Mouse (Mus musculus) heart, adult 2 months (tissue): Measurements from ENCODE around the gene Serpina12. TPM values are rescaled to one million over a fixed set of nuclear protein-coding genes. Genes with fewer than 3 reads are reported as not detected.

ENCODE experiments used
- DNase-seq, 2 experiments: peaks; one replicate each; pipeline ENCODE4 v3.0.0; 2021
- H3K27ac ChIP-seq: fragments of 200-600 bp; 2 replicates; pipeline ENCODE4 v1.8.1; 2022
- H3K27me3 ChIP-seq: fragments of 200-500 bp; 2 replicates; pipeline ENCODE4 v1.6.1; 2012; ENCODE audit warnings: mild to moderate bottlenecking, low read length, inconsistent platforms, mixed read lengths; ENCODE audit not compliant: control insufficient read depth, insufficient read depth
- H3K36me3 ChIP-seq: fragments of 200-500 bp; 2 replicates; pipeline ENCODE4 v1.6.1; 2012; ENCODE audit warnings: low read length, inconsistent platforms; ENCODE audit not compliant: control insufficient read depth, insufficient read depth
- H3K4me1 ChIP-seq: fragments of 200-500 bp; 2 replicates; pipeline ENCODE4 v1.6.1; 2011; ENCODE audit warnings: low read length; ENCODE audit not compliant: control insufficient read depth, insufficient read depth
- H3K4me3 ChIP-seq: fragments of 200-600 bp; 2 replicates; pipeline ENCODE4 v1.8.1; 2022
- H3K79me2 ChIP-seq: fragments of 200-500 bp; replicated peaks from 2 replicates; pipeline ENCODE4 v1.6.1; 2012; ENCODE audit warnings: mild to moderate bottlenecking, inconsistent platforms, low read length, moderate library complexity, mixed read lengths; ENCODE audit not compliant: control insufficient read depth, insufficient read depth
- H3K9ac ChIP-seq: fragments of 200-500 bp; 2 replicates; pipeline ENCODE4 v1.6.1; 2012; ENCODE audit warnings: low read depth, mild to moderate bottlenecking, control low read depth, inconsistent platforms, low read length, mixed read lengths
- CTCF ChIP-seq: fragments of 200-600 bp; IDR thresholded peaks from 2 replicates; pipeline ENCODE4 v1.8.1; 2022; ENCODE audit warnings: antibody characterized with exemption, mild to moderate bottlenecking, moderate library complexity
- EP300 ChIP-seq: fragments of 200-500 bp; IDR thresholded peaks from 2 replicates; pipeline ENCODE4 v1.6.1; 2011; ENCODE audit warnings: low read depth, low read length, control low read depth; ENCODE audit not compliant: insufficient read depth
- POLR2A ChIP-seq: fragments of 200-500 bp; IDR thresholded peaks from 2 replicates; pipeline ENCODE4 v1.6.1; 2011; ENCODE audit warnings: mild to moderate bottlenecking, low read depth, low read length, control low read depth; ENCODE audit not compliant: insufficient read depth
- WGBS: fragments of 180-500 bp; shearing (Covaris S2); methylation state at CpG from one replicate; pipeline ENCODE4 v1.1.7; 2018; 5-methylcytosine and 5-hydroxymethylcytosine counted together
- intact Hi-C: fragments of 180-260 bp; cut with DNase I; formaldehyde crosslinking; loops from one replicate; pipeline ENCODE4 v1.15.1; 2025
- long read RNA-seq: library from polyadenylated mRNA; stranded (forward); transcript quantifications from one replicate; pipeline ENCODE4 v2.0.0, GENCODE M21; 2021
- polyA plus RNA-seq: library from polyadenylated mRNA; depleted of rRNA; stranded (reverse); fragments of >200 nt; gene quantifications from 2 replicates; pipeline ENCODE4 v1.2.3, GENCODE M21; 2012; rRNA removed
- total RNA-seq, 2 experiments: library from RNA; stranded (reverse); gene quantifications; 2 replicates each; pipeline ENCODE4 v1.2.3; 2021

The Serpina12 gene
- total RNA-seq (not detected), polyA plus RNA-seq (not detected in 2 replicates)
- long read RNA-seq: 0 reads

DNA sequence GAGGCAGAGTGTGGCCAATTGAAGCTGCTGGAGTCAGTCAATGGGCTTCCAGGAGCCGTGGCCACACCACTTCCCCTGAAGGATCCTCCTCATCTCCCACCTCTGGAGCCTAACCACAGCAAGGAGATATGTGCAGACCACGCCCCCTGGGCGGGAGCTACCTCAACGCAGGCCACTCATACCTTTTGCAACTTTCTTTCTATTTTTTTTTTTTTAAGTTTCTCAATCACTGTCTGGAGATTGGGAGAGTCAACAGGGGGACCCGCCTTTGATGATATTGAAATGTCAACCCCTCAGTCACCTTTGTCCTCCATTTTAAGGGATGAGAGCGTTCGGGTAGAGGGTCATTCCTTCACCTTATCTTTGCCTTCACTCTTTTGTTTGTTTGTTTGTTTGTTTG lies at the start of gene Serpina12:
Gene Serpina12, minus strand, starts transcription at position 101 of the 400 bp plus-strand sequence.
- no peaks in the 10 kb centered on the region for H3K27me3 ChIP-seq
- DNase-seq: no peak
- H3K79me2 ChIP-seq: no peaks in the 10 kb centered on the region
- TF ChIP-seq CTCF (no peak), EP300 (no peak), POLR2A (no peak)
- H3K27ac ChIP-seq: no peak within 1 kb of the TSS
- H3K36me3 ChIP-seq: no peaks in the 10 kb centered on the region
- whole genome bisulfite sequencing: 85% methylated on average over 7 of the region's 7 CpGs
- intact Hi-C loops: no loop called here
- H3K9ac ChIP-seq: no peak within 1 kb of the TSS
- H3K4me1 ChIP-seq: peaks cover 2% of the 10 kb centered on the region; the same call in 1 of the 2 replicates
- no peak within 1 kb of the TSS for H3K4me3 ChIP-seq

DNA sequence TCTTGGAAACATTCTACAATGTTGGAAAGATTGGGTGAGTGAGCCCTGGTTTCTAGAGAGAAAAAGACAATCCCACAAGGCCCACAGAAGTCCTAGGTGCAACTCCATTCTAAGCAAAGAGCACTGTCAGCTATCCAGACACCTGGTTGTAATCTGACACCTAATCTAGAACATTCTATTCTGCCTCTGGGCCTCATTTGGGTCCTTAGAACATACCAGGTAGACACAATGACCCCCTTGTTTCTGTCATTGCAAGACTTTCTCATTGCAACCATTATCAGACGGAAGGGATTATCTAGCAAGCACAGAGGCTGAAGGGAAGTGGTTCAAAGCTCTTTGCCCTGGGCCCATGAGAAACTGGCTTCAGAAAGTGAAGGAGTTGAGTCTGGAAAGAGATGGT lies 47.1 kb upstream of the Serpina12 start:
- Histone ChIP-seq H3K27ac (no peak overlapping the region), H3K4me3 (no peak overlapping the region), H3K79me2 (no peaks in the 10 kb centered on the region), H3K27me3 (no peaks in the 10 kb centered on the region), H3K4me1 (no peaks in the 10 kb centered on the region), H3K9ac (no peak overlapping the region), H3K36me3 (no peaks in the 10 kb centered on the region)
- TF ChIP-seq EP300 (no peak), POLR2A (no peak), CTCF (no peak)
- intact Hi-C loops: no loop called here
- WGBS: 82% methylated on average over 1 of the region's 1 CpGs
- DNase-seq: no peak

DNA sequence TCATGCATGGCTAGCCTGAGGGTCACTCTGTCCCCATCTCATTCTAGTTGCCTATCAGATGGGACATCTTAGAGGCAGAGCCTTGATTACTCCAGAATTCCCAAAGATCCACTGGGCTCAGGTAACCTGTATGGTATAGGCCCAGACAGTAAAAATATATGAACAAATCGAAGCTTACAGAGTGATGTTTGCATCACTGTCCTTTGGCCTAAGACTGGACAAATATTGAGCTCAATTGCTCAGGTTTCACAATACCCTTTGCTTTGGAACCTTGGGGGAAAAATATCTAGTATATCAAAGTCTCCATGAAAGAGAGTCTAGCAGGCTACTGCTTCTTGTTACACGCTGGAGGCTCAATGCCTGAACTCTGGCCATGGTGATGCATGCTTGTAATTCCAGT lies 45.9 kb upstream of the Serpina12 start:
- WGBS: 64% methylated on average over 2 of the region's 2 CpGs
- Histone ChIP-seq H3K4me1 (no peaks in the 10 kb centered on the region), H3K9ac (no peak overlapping the region), H3K27ac (no peak overlapping the region), H3K36me3 (no peaks in the 10 kb centered on the region), H3K4me3 (no peak overlapping the region), H3K79me2 (no peaks in the 10 kb centered on the region), H3K27me3 (no peaks in the 10 kb centered on the region)
- DNase-seq: no peak
- TF ChIP-seq CTCF: no peak
- TF ChIP-seq EP300: no peak
- TF ChIP-seq POLR2A: no peak
- intact Hi-C loops: no loop called here

DNA sequence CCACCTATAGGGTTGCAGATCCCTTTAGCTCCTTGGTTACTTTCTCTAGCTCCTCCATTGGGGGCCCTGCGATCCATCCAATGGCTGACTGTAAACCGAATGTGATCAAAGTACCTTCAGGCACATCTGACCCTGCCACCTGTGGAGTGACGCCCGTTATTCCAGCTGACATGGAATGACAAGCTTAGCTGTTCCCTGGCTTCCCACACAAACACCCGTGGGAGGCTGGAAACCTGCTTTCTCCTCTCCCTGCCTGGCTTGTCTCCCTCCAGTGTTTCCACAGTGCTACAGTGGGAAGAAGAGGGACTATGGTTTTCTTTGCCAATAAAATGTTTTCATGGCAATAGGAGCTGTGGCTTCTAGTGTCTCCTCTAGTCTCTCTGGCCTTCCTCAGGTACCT lies 28.0 kb upstream of the Serpina12 start:
- no peak overlapping the region for H3K4me3 ChIP-seq
- intact Hi-C loops: no loop called here
- no peaks in the 10 kb centered on the region for H3K79me2 ChIP-seq
- TF ChIP-seq EP300 (no peak), POLR2A (no peak), CTCF (no peak)
- no peak overlapping the region for H3K27ac ChIP-seq
- H3K4me1 ChIP-seq: peaks cover 1% of the 10 kb centered on the region; the same call in 1 of the 2 replicates
- no peaks in the 10 kb centered on the region for H3K27me3 ChIP-seq
- WGBS: 72% methylated on average over 5 of the region's 5 CpGs
- no peaks in the 10 kb centered on the region for H3K36me3 ChIP-seq
- no peak for DNase-seq
- H3K9ac ChIP-seq: no peak overlapping the region

DNA sequence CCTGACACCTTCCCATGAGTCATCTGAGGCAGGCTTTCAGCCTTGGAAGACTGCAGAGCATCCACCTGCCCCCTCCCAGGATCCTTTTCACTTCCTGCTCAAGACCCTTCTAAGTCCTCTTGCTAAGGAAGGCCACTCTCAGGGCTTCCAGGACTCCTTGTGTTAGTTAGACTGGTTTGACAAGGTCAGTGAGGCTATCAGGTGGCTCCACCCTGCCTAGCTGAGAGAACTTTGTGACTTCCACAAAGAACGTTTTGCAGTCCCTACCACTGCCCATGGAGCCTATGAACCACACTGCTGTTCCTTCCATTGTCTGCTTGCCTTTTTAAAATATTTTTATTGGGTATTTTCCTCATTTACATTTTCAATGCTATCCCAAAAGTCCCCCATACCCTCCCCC lies 27.5 kb upstream of the Serpina12 start:
- TF ChIP-seq POLR2A (no peak), EP300 (no peak), CTCF (no peak)
- intact Hi-C loops: no loop called here
- Histone ChIP-seq H3K27me3 (no peaks in the 10 kb centered on the region), H3K36me3 (no peaks in the 10 kb centered on the region), H3K79me2 (no peaks in the 10 kb centered on the region), H3K9ac (no peak overlapping the region), H3K27ac (no peak overlapping the region), H3K4me1 (peaks cover 1% of the 10 kb centered on the region; the same call in 1 of the 2 replicates), H3K4me3 (no peak overlapping the region)
- DNase-seq: no peak
- 13% methylated on average over 1 of the region's 1 CpGs for WGBS

DNA sequence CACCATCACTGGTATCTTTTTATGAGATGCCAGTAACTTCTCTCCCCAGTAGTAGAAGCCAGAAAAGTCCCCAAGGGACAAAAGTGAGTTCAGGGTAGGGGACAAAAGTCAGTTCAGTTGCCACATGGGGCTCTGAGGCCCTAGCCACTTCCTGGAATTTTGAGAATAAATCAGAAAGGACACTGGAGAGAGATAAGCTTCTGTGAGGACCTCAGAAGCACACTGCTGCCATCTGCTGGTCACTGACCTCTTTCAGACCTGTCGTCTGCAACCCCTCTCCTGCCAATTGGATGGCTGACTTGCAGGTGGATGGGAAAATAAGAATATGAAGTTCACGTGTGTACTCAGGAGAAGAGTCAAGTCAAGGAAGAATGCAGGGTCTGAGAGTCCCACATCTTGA lies 25.4 kb upstream of the Serpina12 start:
- Histone ChIP-seq H3K4me3 (no peak overlapping the region), H3K27ac (no peak overlapping the region), H3K36me3 (no peaks in the 10 kb centered on the region), H3K27me3 (no peaks in the 10 kb centered on the region), H3K9ac (no peak overlapping the region), H3K4me1 (peaks cover 1% of the 10 kb centered on the region; the same call in 1 of the 2 replicates), H3K79me2 (no peaks in the 10 kb centered on the region)
- WGBS: 13% methylated on average over 2 of the region's 2 CpGs
- DNase-seq: peak; percentile 59 to 74
- intact Hi-C loops: loop anchor here (1.0 to 5.0 kb wide), 2 partner anchors 37 to 74 kb away; no protein-coding TSS in a partner anchor
- TF ChIP-seq POLR2A (no peak), EP300 (0 out of 2 replicates have a peak, but pooled peaks have one; percentile 38), CTCF (peak; percentile 93)
